Mouse (Mus musculus): ENCODE data around the gene Mtfr2.

The Mtfr2 gene

DNA sequence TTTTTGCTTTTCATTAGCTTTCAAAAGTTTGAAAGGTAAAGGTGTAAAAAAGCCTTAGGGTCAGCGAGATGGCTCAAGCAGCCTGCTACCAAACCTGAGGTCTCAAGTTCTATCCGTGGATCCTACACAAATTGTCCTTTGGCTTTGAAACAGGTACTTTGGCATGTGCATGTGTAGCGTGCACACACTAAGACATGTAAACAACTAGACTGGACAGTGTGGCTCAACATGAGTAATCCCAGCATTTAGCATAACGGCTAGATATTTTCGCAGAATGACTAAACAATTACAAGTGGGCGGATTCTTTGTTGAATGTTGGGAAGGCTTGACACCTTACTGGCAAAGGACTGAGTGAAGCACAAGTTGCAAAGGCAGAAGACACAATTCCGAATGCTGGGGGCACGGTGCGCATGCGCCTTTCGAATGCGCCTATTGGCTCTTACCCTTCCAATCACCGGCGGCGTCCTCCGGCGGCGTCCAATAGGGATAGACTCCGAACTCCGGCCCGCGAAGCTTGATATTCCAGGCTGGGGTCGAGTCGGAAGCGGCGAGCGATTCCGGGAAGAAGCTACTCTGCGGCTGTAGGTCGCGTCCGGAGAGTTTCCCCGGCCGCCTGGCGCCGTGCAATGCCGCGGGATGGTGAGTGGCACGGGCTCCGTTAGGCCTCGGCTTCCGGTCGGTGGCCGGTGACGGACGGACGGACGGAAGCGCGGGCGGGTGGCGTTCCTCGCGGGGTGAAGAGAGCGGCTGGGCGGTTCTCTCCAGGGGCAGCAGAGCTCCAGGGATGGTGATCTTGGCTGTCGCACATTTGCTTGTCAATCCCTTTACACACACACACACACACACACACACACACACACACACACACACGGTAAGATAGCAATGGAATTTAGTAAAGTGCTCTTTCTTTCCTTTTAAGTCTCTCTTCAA lies at the start of gene Mtfr2:
TSS of gene Mtfr2 (plus strand) at position 486 of the 930 bp plus-strand sequence.
- peak; percentile 92 to 96 for DNase-seq

GRCm38 (mm10) chr10:20298152-20298920 lies 49.2 kb upstream of the Mtfr2 start:
- no peak for DNase-seq

DNA sequence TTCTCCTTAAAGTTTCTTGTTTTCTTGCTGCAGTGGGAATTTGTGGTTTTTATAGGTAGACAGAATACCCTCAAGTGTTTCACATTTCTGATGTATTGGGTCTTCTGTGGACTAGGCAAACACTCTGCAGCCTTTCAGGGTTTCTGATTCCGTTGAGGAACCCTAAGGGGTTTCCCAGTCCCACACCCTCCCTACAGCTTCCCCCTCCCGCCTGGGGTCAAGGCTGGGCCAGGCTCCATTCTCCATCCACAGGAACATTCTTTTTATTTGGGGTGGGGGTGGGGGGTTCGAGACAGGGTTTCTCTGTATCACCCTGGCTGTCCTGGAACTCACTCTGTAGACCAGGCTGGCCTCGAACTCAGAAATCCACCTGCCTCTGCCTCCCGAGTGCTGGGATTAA lies 48.5 kb upstream of the Mtfr2 start:
- DNase-seq, result no peak

GRCm38 (mm10) chr10:20310969-20311769 lies 36.4 kb upstream of the Mtfr2 start:
- DNase-seq, result peak in 1 of 2 experiments; percentile 15

GRCm38 (mm10) chr10:20311918-20312735 lies 35.4 kb upstream of the Mtfr2 start, which contains the start of gene Bclaf1:
TSS of gene Bclaf1 (plus strand) at chr10:20312469.
- peak; percentile 99 to 100 for DNase-seq

- DNase-seq, result peak; percentile 92 to 95
Measured at GRCm38 (mm10) chr10:20312736-20313301, 34.8 kb upstream of the Mtfr2 start.

DNA sequence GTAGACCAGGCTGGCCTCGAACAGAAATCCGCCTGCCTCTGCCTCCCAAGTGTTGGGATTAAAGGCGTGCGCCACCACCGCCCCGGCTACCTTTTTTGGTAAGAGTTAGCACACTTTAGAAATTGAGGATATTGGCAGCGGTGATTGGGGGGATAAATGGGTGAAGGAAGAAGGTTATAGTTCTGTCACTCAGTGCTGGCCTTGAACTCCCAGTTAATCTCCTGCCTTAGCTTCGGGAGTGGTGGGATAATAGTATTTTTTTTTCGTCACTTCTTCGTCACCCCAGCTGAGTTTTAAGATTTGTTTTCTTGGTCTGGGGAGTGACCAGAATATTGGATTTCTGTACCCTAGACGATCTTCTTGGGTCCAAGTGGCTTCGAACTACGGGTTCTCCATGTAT lies 34.1 kb upstream of the Mtfr2 start:
- no peak for DNase-seq

DNA sequence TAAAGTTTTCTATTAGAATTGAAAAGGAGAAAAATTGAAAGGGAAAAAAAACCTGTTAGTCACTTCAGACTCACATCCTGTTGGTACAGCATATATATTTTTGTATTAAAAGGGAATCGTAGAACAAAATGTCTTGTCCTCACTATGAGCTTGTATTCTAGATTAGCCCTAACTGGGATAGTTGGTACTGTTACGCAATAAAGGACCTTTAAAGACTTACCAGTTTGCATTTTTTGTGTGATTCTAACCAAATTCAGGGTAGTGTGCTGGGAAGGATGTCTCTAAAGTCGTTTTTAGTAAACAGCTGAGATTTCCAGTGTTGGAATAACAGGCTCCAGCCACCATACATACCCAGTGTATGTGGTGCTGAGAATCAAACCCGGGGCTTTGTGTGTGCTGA lies 33.6 kb upstream of the Mtfr2 start:
- no peak for DNase-seq

- DNase-seq, result peak in 1 of 2 experiments; percentile 31
Measured at GRCm38 (mm10) chr10:20314797-20315196, 32.8 kb upstream of the Mtfr2 start.

DNA sequence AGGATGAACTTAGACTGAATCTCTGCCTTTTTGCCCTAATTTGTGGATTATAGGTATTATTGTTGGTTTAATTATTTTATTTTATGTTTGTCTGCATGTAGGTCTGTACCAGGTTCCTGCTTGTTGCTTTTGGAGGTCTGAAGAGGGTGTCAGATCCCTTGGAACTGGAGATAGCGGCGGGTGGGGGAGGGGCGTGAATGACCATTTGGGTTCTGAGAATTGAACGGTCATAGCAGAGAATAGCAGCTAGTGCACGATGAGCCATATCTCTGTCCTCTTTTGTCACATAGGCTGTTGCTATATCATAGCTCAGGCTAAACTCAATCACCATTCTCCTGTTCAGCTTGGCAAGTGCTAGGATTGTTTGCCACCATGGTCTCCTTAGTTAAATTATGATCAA lies 30.1 kb upstream of the Mtfr2 start:
- DNase-seq, result peak in 1 of 2 experiments; percentile 28

GRCm38 (mm10) chr10:20326226-20326625 lies 21.3 kb upstream of the Mtfr2 start:
- DNase-seq, result no peak

GRCm38 (mm10) chr10:20331262-20331661 lies 16.3 kb upstream of the Mtfr2 start:
- no peak for DNase-seq

GRCm38 (mm10) chr10:20337872-20338271 lies 9.7 kb upstream of the Mtfr2 start:
- no peak for DNase-seq

- peak in 1 of 2 experiments; percentile 18 for DNase-seq
Measured at GRCm38 (mm10) chr10:20345736-20346135, 1.8 kb upstream of the Mtfr2 start.

- DNase-seq, result no peak
Measured at GRCm38 (mm10) chr10:20348894-20349293, 1.3 kb downstream of the Mtfr2 start.

DNA sequence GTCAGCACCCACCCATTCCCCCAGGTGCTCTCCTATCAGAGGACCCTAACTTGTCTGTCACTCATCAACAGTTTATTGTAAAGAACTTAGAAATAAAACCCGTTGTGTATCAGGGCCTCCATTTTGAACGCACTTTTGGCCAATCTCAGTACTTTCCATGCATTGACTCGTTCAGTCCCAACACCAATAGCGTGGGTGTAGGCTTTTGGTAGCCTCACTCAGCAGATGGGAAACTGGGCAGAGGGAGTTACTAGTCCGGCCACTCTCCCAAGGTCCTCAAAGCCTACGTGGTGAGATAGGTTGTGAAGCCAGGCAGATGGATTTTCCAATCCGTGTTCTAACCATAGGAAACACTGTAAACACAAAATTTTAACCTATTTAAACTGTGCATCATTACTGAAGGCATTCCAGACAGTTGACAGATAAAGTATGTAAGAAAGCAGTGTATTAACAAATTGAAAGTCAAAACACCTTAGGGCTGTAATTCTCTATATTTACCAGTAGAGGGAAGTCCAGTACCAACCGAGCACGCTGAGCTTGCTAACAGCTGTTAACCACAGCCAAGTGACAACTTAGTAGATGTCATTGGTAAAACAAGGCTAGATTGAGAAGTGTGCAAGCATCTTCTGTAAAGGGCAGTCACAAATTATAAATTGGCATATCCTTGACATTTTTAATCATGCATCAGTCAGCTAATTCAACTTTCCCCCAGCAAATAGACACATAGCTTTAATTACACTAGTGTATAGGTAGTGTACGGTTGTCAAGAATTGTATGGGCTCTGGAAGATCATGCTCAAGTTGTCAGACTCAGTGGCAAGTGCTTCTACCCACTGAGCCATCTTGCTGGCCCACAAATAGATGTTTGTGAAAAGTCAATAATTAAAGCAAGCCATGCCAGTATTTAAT lies 14.2 kb downstream of the Mtfr2 start:
- peak in 1 of 2 experiments; percentile 12 for DNase-seq

- DNase-seq, result no peak
Measured at GRCm38 (mm10) chr10:20362450-20363118, 15.0 kb downstream of the Mtfr2 start.

DNA sequence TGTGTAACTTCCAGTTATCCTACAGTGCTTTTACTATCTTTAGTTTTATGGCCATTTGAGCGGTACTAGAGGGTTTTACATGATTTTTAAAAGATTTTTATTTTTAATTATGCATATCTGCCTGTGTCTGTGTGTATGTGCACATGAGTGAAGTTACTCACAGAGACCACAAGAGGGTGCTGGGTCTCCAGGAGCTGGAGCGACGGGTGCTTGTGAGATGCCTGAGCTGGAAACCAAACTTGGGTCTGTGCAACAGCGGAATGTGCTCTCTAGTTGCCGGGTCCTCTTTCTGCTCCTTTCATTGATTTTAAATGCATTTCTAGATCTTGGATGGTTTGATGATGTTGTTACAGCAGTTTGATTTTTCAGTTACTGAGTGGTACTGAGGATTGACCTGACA lies 24.5 kb downstream of the Mtfr2 start:
- no peak for DNase-seq

DNA sequence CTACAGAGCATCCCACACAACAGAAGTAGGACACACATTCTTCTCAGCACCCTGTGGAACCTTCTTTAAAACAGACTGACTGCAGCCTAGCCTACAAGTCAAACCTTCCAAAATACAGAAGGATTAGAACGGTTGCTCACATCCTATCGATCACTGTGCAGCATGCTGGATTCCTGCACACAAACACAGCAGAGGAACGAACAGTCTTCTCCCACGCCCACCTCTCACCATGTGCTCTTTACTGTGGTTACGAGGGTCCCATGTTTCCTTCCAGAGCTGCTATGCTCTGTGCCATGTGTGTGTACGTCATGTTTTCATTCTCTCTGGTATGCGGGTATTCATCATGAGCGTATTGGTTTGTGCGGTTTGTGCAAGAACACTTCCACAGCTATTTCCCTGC lies 30.1 kb downstream of the Mtfr2 start:
- no peak for DNase-seq
